Mouse (Mus musculus): ENCODE measurements around the gene Kif6. TPM values are rescaled to one million over a fixed set of nuclear protein-coding genes. Genes with fewer than 3 reads are reported as not detected.

Gene Kif6
- polyA plus RNA-seq, 1 experiment from 2014 or later, result 2.8 TPM

- no peak for DNase-seq (ENCODE audit: extremely low spot score, low spot score)
- H3K27ac ChIP-seq, result no peak overlapping the region
- H3K36me3 ChIP-seq (replicated peaks), result no peaks in the 10 kb centered on the region
- no peaks in the 10 kb centered on the region for H3K4me1 ChIP-seq
- no peaks in the 10 kb centered on the region for H3K27me3 ChIP-seq (ENCODE audit: poor library complexity, severe bottlenecking)
- peaks cover 7% of the 10 kb centered on the region; the same call in 1 of the 2 replicates for H3K9me3 ChIP-seq
- 89% methylated on average over 6 of the region's 6 CpGs for WGBS
- H3K4me3 ChIP-seq, result no peak overlapping the region
These were observed 57.0 kb downstream of the Kif6 start for GRCm38 (mm10) chr17:49671921-49672339.

DNA sequence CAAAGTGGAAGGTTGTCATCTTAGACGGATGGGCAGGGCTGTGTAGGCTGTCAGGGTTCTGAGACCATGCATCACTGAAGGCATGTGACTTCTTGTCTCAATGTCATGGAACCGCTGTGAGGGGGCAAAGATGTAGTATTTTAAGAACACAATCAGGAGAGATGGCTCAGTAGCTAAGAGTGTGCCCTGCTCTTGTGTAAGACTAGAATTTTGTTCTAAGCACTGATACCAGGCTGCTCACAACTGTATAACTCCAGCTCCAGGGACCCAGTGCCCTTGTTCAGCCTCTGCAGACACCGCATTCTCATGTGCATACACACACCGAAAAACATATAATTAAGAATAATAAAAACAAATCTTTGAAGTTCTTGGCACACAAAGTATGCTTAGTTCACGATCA, 57.5 kb downstream of the Kif6 start:
- Histone ChIP-seq H3K4me1 (no peaks in the 10 kb centered on the region), H3K27me3 (ENCODE audit: poor library complexity, severe bottlenecking) (no peaks in the 10 kb centered on the region), H3K4me3 (no peak overlapping the region), H3K36me3 (replicated peaks) (no peaks in the 10 kb centered on the region), H3K27ac (no peak overlapping the region), H3K9me3 (peaks cover 7% of the 10 kb centered on the region)
- WGBS, result 94% methylated on average over 5 of the region's 5 CpGs
- no peak for DNase-seq (ENCODE audit: extremely low spot score, low spot score)

GRCm38 (mm10) chr17:49675629-49676028, 60.7 kb downstream of the Kif6 start:
- 80% methylated on average over 4 of the region's 4 CpGs for WGBS
- H3K4me1 ChIP-seq, result no peaks in the 10 kb centered on the region
- H3K27ac ChIP-seq, result no peak overlapping the region
- no peak overlapping the region for H3K4me3 ChIP-seq
- H3K27me3 ChIP-seq (ENCODE audit: poor library complexity, severe bottlenecking), result no peaks in the 10 kb centered on the region
- H3K9me3 ChIP-seq, result peaks cover 7% of the 10 kb centered on the region
- DNase-seq (ENCODE audit: extremely low spot score, low spot score), result no peak
- no peaks in the 10 kb centered on the region for H3K36me3 ChIP-seq (replicated peaks)

DNA sequence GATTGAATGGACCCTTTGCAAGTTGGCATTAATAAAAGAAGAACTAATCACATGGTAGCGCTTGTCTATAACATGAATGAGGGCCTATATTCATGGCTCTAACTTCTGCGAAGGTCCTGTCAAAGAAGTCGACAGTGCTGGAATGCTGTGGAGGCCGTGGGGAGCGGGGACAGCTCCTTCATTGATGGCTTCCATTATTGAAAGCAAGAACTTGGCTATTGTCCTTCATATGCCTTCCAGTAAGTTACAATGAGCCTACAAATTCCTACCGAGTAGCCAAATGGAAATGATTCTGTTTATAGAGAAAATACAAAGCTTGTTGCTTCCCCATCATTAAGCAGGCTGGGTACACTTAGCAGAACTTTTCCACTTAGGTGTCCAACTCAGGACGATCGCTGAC, 66.5 kb downstream of the Kif6 start:
- DNase-seq (ENCODE audit: extremely low spot score, low spot score), result no peak
- 59% methylated on average over 8 of the region's 8 CpGs for WGBS
- no peak overlapping the region for H3K4me3 ChIP-seq

DNA sequence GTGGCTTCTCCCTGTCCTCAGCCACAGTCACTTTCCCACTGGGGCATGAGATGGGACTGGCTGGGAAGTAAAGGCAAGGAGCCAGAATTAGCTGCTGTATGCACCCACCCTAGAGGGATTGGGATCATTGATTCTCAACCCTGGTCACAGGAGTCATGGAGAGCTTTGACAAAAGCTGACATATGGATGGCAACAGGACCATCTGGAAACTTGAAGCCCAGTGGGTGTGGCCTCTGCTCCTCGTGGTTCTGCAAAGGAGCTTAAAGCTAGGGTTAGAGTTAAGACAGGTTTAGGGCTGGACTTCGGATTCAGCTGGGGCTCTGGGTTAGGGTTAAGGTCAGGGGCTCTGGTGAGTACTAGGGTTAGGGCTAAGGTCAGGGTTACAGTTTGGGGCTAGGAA, 69.2 kb downstream of the Kif6 start:
- H3K9me3 ChIP-seq, result no peaks in the 10 kb centered on the region
- no peak overlapping the region for H3K27ac ChIP-seq
- H3K27me3 ChIP-seq (ENCODE audit: poor library complexity, severe bottlenecking), result no peaks in the 10 kb centered on the region
- H3K4me1 ChIP-seq, result peaks cover 26% of the 10 kb centered on the region
- DNase-seq (ENCODE audit: extremely low spot score, low spot score), result no peak
- no peaks in the 10 kb centered on the region for H3K36me3 ChIP-seq (replicated peaks)
- H3K4me3 ChIP-seq, result no peak overlapping the region
- 32% methylated on average over 2 of the region's 2 CpGs for WGBS

More for the DNA sequence above, 66.5 kb downstream of the Kif6 start:
- H3K36me3 ChIP-seq (replicated peaks), result no peaks in the 10 kb centered on the region
- H3K27me3 ChIP-seq (ENCODE audit: poor library complexity, severe bottlenecking), result no peaks in the 10 kb centered on the region
- no peak overlapping the region for H3K27ac ChIP-seq
- H3K4me1 ChIP-seq, result peaks cover 26% of the 10 kb centered on the region
- no peaks in the 10 kb centered on the region; the same call in 1 of the 2 replicates for H3K9me3 ChIP-seq

DNA sequence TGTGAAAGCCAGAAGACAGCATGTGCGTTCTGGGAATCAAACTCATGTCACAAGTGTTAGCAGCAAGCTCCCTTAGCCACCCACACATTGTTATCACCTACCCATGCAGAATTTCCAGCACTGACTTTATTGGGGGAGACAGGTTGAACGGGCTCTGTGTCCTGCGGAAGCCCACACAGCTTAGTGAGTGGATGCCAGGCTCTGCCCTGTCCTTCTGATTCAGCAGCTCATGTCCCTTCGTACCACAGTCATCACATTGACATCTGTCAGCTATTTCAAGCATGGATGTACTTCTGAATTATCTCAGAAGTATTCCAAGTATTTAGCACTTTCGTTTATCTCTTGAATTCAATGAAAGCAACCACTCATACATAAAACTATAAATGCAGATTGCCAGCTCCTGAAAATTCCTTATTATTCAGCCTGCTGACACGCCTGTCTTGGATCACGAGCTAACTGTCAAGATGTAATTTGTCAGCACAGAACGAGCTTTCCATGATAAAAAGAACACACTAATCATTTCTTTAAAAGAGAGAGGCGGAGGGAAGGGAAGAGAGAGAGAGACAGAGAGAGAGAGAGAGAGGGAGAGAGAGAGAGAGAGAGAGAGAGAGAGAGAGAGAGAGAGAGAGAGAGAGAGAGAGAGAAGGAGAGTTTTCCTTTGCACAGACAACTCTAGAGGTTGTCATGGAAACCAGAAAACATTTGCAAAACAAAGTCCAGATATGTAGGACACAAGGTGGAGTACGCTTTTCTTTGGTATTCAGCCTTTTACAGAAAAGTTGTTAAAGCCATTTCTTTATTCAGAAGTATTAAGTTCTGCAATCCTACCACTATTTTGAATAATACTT, 75.9 kb downstream of the Kif6 start:
- WGBS, result 83% methylated on average over 10 of the region's 10 CpGs

DNA sequence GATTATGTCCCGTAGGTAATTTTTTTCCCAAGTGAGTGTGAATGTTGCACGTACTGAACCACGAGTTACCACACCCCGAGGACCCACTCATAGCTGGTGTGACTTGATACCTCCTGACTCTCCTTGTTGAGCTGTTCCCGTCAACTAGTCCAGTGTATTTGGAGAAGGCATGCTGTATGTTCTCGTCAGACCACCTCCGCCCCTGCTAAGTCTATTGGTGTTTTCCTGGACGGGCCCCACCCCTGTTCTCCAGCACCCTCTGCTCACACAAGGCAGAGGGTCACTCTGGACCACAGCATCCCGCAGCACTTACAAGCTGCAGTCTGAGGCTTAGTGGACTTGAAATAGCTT, 76.5 kb downstream of the Kif6 start:
- Histone ChIP-seq H3K36me3 (replicated peaks) (no peaks in the 10 kb centered on the region), H3K27me3 (ENCODE audit: poor library complexity, severe bottlenecking) (no peaks in the 10 kb centered on the region), H3K9me3 (no peaks in the 10 kb centered on the region), H3K4me3 (no peak overlapping the region), H3K4me1 (peaks cover 11% of the 10 kb centered on the region; the same call in 1 of the 2 replicates), H3K27ac (0 out of 2 replicates have a peak overlapping the region, but pooled peaks have one; percentile 30)
- no peak for DNase-seq (ENCODE audit: extremely low spot score, low spot score)
- WGBS, result 85% methylated on average over 9 of the region's 9 CpGs

More for the DNA sequence above, 75.9 kb downstream of the Kif6 start:
- Histone ChIP-seq H3K4me3 (no peak overlapping the region), H3K4me1 (peaks cover 11% of the 10 kb centered on the region; the same call in 1 of the 2 replicates), H3K27me3 (ENCODE audit: poor library complexity, severe bottlenecking) (no peaks in the 10 kb centered on the region), H3K9me3 (no peaks in the 10 kb centered on the region), H3K27ac (no peak overlapping the region), H3K36me3 (replicated peaks) (no peaks in the 10 kb centered on the region)
- DNase-seq (ENCODE audit: extremely low spot score, low spot score), result no peak

DNA sequence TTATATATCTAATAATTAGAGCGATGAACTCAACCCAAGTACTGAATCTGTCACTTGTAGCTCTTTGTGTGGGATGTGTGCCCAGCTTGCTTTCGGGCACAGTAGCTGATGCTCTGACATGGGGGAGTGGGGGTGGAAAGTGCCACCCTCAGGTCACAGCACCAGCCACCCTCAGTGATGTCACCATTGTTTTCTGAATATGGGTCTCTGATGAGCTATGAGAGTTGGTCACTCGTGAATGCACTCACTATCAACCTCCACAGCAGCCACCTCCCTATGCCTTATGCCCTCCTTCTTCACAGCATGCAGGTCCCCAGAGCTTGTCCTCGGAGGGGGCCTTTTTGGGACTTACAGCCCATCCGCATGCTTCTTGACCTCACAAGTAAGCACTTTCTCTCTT, 78.3 kb downstream of the Kif6 start:
- no peak overlapping the region for H3K4me3 ChIP-seq
- H3K27me3 ChIP-seq (ENCODE audit: poor library complexity, severe bottlenecking), result no peaks in the 10 kb centered on the region
- H3K27ac ChIP-seq, result no peak overlapping the region
- H3K9me3 ChIP-seq, result no peaks in the 10 kb centered on the region
- no peak for DNase-seq (ENCODE audit: extremely low spot score, low spot score)
- peaks cover 11% of the 10 kb centered on the region; the same call in 1 of the 2 replicates for H3K4me1 ChIP-seq
- H3K36me3 ChIP-seq (replicated peaks), result no peaks in the 10 kb centered on the region
- WGBS, result 83% methylated on average over 5 of the region's 5 CpGs

DNA sequence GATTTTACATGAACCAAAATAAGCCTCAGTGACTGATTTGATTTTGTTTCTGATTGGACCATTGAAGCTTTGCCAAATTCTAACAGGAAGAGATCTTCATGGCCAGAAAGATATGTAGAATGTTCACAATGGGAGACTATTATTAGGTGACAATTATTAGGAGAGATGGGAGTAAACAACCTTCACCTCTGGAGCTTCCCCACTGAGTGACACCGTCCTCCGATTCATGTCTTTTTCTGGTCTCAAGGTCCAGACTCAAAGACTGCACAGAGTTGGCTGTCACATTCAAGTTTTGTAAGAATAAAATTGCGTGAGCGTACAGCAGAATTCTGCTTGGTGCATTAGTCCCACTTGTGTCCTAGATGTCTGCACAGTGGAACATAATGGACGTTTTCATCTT, 82.3 kb downstream of the Kif6 start:
- H3K4me1 ChIP-seq, result no peaks in the 10 kb centered on the region; the same call in 1 of the 2 replicates
- 92% methylated on average over 5 of the region's 5 CpGs for WGBS
- H3K27ac ChIP-seq, result no peak overlapping the region
- no peaks in the 10 kb centered on the region for H3K9me3 ChIP-seq
- H3K27me3 ChIP-seq (ENCODE audit: poor library complexity, severe bottlenecking), result no peaks in the 10 kb centered on the region
- DNase-seq (ENCODE audit: extremely low spot score, low spot score), result no peak
- H3K36me3 ChIP-seq (replicated peaks), result no peaks in the 10 kb centered on the region
- no peak overlapping the region for H3K4me3 ChIP-seq

DNA sequence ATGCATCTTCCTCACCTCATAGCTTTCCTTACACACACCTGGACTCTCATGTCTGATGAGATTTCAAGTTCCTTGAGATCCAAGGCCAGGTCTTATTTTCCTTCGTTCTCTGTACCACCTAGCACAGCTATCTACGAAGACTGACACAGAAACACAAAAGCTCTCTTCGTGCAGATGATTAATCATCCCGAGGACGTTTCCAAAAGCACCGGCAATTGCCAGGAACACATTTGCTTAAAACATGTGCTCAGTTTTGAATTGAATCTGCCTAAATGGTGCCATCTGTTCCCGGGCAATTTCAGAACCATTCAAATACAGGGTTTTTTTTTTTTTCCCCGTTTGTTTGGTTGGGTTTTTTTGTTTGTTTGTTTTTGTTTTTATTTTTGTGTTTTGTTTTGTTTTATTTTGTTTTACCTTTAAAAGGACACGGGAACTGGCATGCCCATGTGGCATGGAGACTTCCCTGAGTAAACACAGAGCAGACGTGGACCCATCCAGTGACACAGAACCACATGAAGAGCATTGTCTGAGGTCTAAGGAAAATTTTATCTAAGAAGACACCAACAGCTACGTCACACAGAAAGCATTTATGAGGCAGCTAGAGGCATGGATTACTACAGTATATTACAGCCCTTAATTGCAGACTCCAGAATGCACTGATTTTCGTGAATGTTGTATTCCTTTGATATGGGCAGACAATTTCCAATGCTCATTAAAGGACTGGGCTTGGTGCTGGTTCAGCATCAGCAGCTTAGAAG, 88.7 kb downstream of the Kif6 start:
- Histone ChIP-seq H3K4me1 (no peaks in the 10 kb centered on the region; the same call in 1 of the 2 replicates), H3K36me3 (replicated peaks) (no peaks in the 10 kb centered on the region), H3K4me3 (no peak overlapping the region), H3K27me3 (ENCODE audit: poor library complexity, severe bottlenecking) (no peaks in the 10 kb centered on the region), H3K27ac (no peak overlapping the region), H3K9me3 (no peaks in the 10 kb centered on the region)
- DNase-seq (ENCODE audit: extremely low spot score, low spot score), result no peak
- 88% methylated on average over 12 of the region's 12 CpGs for WGBS

- no peak overlapping the region for H3K4me3 ChIP-seq
- DNase-seq (ENCODE audit: extremely low spot score, low spot score), result no peak
- H3K36me3 ChIP-seq (replicated peaks), result no peaks in the 10 kb centered on the region
- no peaks in the 10 kb centered on the region for H3K9me3 ChIP-seq
- H3K4me1 ChIP-seq, result no peaks in the 10 kb centered on the region
- H3K27me3 ChIP-seq (ENCODE audit: poor library complexity, severe bottlenecking), result no peaks in the 10 kb centered on the region
- no peak overlapping the region for H3K27ac ChIP-seq
- WGBS, result 81% methylated on average over 2 of the region's 2 CpGs
These were observed 94.3 kb downstream of the Kif6 start for GRCm38 (mm10) chr17:49709192-49709591.

GRCm38 (mm10) chr17:49710101-49710630, 95.2 kb downstream of the Kif6 start:
- no peak overlapping the region for H3K27ac ChIP-seq
- H3K4me1 ChIP-seq, result no peaks in the 10 kb centered on the region
- no peaks in the 10 kb centered on the region for H3K9me3 ChIP-seq
- 94% methylated on average over 5 of the region's 5 CpGs for WGBS
- no peak overlapping the region for H3K4me3 ChIP-seq
- no peak for DNase-seq (ENCODE audit: extremely low spot score, low spot score)
- H3K27me3 ChIP-seq (ENCODE audit: poor library complexity, severe bottlenecking), result no peaks in the 10 kb centered on the region
- H3K36me3 ChIP-seq (replicated peaks), result no peaks in the 10 kb centered on the region

- Histone ChIP-seq H3K27ac (no peak overlapping the region), H3K4me1 (no peaks in the 10 kb centered on the region), H3K27me3 (ENCODE audit: poor library complexity, severe bottlenecking) (no peaks in the 10 kb centered on the region), H3K36me3 (replicated peaks) (no peaks in the 10 kb centered on the region), H3K4me3 (no peak overlapping the region), H3K9me3 (peaks cover 3% of the 10 kb centered on the region; the same call in 1 of the 2 replicates)
- no peak for DNase-seq (ENCODE audit: extremely low spot score, low spot score)
- 85% methylated on average over 2 of the region's 2 CpGs for WGBS
These were observed 111.3 kb downstream of the Kif6 start for GRCm38 (mm10) chr17:49726206-49726605.

All from forebrain, embryonic 10.5 days (tissue).